Mouse (Mus musculus): ENCODE data around the gene Lce1i.

GRCm38 (mm10) chr3:92825808-92826207 is 47.1 kb upstream of the Lce1i start:
- TF ChIP-seq CTCF (IDR thresholded peaks at IDR 0.05; ENCODE audit: low read depth, low read length) (no peak), POLR2A (IDR thresholded peaks at IDR 0.05; ENCODE audit: extremely low read depth, insufficient read depth, low read length) (no peak)
